Mouse (Mus musculus): ENCODE data around the gene Catsperz. TPM values are rescaled to one million over a fixed set of nuclear protein-coding genes. Genes with fewer than 3 reads are reported as not detected.
A peak's percentile ranks its signal among the peaks of the same experiment; 100 is the strongest.

The Catsperz gene
- total RNA-seq, 2 experiments from 2014 or later: not detected

DNA sequence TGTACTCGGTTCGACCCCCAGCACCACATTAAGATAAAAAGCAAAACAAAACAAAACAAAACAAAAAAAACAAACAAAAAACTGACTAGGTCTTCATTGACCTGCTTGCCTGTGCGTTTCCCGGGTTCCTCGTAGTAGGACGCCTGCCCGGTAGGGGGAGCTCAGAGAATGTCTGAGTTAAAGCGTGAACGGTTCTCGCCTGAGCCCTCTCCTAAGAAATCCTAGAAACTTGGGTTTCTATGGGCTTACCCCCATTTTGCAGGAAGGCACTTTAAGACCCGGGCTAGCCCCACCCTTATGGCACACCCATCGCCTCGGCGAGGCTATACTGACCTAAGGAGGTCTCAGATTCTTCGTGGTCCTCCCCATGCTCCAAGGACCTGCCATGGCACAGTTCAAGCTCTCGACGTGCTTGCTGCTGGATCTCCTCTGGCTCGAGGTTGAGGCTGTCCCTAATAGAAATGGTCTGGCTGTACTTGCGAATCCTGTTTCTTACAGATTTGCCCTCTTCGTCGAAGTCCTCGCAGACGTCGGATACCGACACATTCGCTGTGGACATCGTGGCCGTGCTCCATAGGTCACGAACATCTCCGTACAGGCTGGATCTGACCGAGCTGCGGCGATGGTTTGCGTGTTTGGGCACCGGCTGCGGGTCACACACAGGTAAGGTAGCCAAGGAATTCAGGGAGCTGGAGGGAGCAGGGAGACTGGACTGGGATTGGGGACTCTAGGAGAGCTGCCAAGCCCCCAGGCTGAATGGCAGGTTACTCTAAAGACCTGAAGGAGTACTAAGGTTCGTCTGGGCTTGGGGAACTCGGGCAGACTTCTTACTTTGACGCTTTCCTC is 496 bp downstream of the Catsperz start:
- DNase-seq: peak; percentile 87

DNA sequence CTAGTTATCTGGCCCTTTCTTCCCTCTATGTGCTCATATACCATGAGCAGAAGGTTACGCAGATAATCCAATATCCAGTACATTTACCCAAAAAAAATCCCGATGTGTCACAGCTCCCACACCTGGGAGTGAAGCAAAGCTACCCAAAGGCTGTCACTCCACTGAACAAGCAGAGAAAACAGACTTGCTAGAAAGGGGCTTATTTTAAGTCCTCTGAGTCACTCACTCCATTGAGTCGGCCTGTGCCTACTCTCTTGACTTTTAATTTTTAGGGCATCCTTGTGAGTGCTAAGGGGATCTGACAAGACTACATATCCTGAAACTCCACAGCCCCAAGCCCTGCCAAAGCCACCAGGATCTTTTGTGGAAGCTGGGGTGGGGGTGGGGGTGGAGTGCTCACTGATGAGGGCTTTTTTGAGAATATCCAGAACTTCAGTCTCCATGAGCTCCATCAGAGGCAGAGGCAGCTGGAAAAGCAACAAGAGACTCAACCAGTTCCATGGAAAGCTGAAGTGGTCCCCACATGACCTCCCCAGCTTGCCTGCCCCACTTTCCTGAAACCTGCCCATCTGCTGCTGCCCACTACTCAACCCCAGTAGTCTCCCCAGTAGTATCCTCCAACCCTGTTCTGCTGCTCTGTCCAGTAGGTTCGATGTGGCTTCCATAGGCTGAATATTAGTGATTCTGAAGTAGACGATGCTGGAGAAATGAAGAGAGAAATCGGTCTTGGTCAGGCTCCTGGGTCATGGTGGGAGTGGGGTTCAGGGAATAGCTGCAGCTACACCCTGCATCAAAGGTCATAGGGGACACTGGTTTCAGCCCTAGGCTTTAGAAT is 2.1 kb downstream of the Catsperz start:
- DNase-seq: no peak

DNA sequence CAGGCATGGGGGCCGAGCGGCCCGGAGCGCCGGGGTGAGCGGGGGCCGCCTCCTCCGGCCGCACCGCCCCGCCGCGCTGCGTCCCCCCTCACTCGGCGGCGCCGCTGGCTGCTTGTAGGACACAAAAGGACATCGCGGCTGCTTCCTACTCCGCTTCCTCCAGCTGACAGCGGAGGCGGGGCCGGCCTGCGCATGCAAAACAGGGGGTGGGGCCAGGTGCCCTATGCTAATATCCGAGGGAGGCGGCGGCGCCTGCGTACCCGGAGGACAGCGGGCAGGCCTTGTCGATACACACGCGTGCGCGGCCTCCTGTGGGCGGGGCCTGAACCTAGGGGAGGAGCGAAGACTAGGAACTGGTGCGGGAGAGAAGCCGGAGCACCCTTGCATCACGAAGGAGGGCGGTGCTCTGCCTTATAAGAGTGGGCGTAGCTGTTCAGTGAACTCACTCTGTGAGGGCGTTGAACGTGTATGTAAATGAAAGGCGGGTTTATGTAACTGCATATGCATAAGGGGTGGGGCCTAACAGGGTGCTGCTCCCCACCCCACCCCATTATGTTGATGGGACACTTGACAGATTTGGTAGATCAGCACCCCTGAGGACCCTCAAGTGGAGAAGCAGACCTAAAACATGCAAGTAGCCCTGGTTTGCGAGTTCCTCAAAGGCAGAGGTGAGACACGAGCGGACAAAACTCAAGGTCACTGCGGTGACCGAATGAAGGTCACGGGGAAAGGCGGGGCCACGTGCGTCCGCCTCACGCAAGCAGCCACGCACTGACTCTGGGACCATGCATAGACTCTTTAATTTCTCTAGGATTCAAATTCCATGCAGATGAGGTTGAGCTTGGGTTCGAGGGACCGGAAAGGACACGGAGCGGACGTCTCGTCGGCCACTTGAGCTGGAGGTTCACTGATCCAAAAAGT is 3.3 kb downstream of the Catsperz start, which contains the start of gene Esrra:
Gene Esrra (minus strand): TSS at position 167 of the 921 bp plus-strand sequence.
- DNase-seq: peak; percentile 100

DNA sequence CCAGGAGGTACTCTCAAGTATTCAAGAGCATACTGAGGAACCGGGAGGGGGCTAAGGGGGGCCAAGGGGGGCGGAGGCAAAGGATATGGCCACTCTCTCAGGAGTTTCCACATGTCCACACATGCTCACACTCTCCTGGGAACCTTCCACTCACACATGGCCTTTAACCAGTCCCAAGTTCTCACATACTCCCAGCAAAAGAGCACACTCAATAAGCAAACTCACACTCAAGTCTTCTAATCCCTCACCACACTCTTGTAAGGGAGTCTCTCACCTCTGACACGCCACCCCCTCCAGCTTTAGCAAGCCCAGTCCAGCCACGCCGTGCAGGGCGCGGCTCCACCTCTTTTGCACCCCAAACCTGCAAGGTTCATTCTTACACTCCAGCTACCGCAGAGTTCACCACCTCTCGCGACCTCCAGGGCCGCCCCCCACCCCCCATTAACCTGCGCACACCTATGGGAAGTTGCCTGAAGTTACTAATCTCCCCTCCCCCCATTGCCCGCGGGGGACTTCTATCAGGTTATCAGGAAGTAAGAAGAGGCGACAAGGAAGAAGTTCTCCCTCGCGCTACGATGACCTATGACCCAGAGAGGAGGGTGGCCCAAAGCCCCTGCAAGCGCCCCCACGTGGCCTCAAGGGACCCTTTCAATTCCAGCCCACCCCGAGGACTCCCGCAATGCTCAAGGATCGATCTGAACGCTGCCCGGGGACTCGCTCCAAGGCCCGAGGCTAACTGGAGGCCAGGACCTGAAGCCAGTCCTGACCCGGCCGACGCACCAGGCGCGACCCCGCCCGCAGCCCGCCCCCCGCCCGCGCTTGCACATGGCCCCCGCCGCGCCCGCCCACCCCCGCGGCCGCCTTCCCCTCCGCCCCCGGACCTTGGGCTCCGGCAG is 4.2 kb downstream of the Catsperz start:
- DNase-seq: peak; percentile 50

DNA sequence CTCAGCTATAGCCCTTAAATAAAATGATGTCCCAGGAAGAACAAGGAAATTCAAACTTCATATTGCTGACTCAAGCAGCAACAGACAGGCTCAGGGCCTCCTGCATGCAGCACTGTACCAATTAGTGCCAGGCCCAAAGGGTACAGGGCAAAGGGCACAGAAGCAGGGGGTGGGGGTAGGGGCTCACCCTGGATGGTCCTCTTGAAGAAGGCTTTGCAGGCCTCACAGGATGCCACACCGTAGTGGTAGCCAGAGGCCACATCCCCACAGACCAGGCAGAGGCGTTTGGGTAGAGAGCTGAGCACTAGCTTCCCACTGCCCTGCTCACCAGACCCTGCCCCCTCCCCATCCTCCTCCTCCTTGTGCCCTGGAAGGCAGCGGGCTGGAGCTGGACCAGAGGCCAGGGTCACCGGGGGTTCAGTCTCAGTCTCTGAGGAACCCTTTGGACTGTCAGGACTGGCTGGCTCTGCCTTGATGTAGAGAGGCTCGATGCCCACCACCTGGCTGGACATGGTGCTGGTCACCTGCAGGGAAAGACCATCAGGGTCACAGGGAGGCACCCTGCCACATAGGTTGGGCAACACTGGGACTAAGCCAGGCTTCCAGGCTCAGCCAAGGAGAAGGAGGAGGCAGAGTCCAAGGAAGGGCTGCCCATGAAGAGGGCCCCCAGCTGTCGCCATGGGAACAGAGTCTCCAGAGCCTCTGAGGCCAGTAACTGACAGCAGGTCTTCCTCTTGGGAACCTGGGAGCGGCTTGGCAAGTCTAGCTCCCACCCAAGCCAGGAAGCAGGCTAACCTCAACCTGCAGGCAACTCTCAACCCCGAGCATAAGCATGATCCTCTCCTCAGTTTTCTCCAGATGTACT is 5.1 kb downstream of the Catsperz start:
- no peak for DNase-seq

DNA sequence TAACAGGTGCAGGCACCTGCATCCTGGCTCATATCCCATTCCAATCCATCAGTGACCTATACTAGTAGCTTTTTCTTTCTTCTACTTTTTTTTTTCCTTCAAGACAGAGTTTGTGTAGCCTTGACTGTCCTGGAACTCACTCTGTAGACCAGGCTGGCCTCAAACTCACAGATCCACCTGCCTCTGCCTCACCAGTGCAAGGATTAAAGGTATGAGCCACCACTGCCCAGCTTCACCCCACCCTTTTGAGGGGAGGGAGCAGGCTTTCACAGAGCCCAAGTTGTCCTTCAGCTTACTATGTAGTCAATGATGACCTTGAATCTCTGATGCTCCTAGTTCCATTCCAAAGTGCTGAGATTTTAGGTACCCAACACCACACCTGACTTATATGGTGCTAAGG is 5.7 kb downstream of the Catsperz start:
- DNase-seq: no peak

DNA sequence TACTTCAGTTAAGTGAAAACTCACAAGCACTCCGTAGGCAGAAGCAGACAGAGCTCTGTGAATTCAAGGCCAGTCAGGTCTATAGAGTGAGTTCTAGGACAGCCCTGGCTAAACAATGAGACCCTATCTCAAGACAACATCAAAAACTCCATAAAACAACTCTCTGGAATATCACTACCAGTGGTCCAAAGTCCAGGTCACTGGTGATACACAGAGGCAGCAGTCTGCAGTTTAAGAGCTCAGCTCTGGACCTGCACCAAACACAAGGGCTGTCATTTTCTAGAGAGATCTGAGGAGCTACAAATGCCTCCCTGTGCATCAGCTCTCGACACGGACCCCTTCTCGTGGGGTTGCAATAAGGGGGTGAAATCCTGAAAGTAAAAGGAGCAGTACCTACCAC is 6.9 kb downstream of the Catsperz start:
- DNase-seq: no peak

DNA sequence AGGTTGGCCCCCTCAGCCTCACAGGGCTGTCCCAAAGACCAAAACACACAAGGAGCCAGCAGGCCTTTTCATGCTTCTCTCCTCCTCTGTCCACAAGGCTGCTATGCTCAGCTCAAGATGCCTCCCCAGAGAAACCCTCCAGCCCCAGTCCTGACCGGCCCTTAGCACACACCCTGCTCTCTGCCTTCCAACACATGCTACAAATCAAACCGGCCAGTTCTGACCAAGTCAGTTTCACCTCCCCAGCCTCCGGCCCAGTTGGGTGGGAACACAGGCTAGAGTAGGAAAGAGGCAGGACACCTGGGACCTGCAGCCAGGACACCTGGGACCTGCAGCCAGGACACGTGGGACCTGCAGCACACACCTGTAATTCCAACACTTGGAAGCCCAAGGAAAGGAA is 8.7 kb downstream of the Catsperz start:
- DNase-seq: no peak

DNA sequence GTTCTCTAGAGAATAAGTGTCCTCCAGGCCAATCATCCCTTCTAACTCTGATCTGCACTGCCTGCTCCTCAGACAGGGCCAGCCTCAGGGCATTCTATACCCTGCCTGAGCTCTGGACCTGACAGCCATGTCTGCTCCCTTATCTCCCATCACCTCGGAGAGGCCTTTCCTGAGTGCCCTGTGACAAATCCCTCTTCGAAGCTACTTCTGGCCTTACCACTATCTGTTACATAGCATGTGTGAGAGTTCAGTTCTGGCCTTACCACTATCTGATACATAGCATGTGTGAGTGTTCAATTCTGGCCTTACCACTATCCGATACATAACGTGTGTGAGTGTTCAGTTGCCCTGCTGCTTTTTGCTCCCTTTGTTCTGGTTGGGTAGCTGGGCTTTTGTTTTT is 9.9 kb downstream of the Catsperz start:
- DNase-seq: no peak

DNA sequence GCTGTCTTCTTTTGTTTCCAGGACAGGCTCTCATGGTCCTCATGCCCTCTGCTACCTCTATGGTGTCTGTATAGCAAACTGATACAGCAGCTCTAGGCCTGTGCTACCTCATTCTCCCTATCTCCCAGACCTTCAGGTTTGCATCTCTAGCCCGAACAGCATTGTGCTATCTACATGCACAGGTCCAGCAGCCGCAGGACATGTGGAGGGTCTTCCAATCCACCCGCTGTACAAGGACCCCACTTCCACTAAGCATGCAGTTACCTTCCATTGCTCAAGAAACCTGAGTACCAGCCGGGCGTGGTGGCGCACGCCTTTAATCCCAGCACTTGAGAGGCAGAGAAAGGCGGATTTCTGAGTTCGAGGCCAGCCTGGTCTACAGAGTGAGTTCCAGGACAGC is 10.6 kb downstream of the Catsperz start:
- DNase-seq: no peak

DNA sequence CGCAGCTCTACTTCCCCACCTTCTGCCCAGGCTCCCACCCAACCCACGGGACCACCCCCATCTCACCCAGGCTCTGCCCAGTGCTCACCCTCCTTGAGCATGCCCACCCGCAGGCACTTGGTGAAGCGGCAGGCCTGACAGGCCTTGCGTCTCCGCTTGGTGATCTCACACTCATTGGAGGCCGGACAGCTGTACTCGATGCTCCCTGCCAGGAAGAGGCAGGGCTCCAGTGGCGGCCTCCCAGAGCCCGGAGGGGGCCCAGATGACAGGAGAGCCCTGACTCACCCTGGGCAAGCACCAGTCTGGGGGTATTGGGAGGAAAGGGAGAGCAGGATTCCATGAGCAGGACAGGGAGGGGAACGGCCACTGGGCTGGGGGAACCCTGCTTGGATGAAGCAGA is 11.2 kb downstream of the Catsperz start:
- DNase-seq: peak; percentile 43

DNA sequence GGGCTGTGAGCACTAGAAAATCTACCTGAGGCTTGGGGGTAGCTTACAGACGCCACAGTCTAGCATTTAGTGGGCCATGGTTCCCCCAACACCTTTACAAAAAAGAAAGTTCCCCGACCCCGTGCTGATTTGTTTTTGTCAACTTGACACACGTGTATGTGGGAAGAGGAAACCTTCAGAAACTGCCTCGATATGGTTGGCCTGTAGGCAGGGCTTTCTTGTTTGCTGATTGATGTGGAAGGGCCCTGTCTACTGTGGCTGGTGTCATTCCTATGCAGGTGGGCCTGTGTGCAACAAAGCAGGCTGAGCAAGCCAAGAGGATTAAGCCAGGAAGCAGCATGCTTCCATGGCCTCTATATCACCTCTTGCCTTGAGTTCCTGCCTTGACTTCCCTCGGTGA is 12.1 kb downstream of the Catsperz start:
- DNase-seq: no peak

DNA sequence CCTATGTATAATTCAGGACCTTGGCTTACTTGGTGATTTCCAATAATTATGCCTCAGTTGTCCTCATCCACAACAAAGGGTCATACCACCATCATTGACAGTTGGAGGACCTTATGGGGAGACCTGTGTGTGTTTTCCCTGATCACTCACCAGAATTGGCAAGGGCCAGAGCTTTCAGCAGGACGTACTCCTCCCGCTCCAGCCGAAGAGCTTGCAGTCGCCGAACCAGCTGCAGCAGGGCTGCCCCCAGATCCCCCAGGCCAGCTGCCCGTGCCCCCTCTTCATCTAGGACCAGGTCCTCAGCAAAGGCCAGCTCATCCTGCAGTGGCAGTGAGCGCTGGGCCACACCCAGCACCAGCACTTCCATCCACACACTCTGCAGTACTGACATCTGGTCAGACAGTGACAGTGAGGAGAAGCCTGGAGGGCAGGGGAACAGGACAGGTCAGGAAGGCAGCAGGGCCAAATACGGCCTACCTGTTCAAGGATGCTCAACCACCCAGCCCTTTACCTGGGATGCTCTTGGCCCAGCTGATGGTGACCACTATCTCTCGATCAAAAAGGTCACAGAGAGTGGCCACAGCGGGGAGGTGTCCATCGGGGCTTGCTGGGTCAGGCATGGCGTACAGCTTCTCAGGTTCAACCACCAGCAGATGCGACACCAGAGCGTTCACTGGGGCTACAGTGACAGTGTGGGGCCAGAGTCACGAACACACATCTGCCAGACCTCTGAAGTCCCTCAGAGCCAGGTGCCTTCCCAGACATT is 12.8 kb downstream of the Catsperz start:
- DNase-seq: no peak

DNA sequence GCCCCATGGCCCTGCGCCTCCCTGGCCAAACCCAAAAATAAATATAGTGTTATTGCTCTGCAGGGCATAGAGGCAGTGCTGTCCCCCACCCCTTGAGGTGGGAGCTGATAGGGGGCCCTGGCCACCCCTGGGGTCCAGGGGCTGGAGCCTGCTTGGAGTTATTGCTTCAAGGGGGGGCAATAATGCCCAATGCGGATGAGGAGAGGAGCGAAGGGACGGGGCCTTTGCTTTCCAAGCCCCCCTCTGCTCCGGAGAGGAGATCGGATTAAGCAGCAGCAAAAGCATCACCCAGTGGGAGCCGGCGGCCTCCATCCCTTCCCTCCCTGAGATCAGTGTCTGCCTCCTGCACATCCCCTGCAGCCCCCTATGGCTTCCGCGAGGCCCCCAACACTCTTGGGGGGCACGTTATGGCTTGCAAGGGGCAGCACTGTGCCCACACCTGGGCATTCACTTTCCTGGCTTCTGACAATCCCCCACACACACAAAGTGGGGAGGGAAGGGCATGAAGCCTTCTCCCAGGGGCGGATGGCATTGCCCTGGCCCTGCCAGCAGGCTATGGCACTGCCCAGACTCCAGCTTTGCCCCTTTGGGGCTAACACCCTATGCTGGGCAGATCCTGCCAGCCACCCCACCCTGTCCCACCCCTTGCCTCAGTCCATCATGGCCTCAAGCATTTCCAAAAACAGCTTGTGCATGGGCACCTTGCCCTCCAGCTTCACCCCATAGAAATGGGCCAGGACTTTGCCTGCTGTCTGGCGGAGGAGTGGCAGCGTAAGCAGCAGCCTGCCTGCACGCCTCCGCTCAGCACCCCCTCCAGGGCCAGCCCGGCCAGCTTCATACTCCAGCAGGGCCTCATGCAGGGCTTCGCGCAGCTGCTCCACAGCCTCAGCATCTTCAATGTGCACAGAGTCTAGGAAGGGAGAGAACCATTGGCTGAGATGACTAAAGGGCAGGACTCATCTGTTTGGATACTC is 13.8 kb downstream of the Catsperz start:
- peak; percentile 5 for DNase-seq

DNA sequence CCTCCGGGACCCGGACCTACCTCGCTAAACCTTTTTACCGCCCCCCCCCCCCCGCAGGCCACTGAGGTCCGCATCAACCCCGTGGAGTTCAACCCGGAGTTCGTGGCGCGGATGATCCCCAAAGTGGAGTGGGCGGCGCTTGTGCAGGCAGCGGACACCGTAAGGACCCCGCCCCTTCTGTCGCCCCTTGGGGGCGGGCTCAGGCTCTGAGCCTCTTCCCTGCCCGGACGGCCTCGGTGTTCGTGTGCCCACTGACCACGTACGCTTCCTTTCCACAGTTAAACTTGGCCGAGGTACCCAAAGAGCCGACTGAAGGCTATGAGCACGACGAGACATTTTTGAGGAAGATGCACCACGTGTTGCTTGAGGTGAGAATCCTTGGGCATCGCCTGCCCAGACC is 14.9 kb downstream of the Catsperz start:
- peak; percentile 45 for DNase-seq

DNA sequence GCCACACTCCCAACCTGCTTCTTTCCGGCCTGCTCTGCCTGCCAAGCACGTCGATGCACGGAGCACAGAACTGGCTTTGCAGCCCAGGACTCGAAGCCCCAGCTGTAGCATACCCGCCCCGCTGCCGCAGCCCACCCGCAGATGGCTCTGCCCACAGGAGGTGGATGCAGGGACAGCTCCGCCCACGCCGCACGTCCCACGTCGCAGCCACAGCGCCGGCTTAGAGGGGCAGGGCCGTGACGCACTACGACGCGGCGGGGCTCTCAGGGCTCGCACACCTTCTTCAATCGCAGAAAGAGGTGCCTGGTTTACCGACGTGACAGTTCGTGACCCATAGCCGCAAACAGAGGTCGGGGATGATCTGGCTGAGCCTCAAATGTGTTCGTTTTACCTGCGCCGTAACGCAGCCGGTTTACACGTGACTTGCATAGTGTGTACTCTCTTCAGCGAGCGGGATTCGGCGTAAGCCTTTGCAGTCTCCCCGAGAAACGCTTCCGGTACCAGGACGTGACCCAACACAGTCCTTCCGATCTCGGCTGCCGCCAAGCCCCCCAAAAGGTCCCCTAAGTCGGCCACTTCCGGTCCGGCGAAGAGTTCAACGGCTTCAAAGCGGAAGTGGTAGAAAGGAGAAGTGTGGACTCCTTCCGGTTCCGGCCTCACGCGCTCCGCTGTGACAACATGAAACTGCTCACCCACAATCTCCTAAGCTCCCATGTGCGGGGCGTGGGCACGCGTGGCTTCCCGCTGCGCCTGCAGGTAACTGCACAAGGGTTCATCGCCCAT is 15.5 kb downstream of the Catsperz start, which contains the start of the genes Trmt112 and Prdx5:
Gene Trmt112 (plus strand): TSS at position 192 of the 783 bp plus-strand sequence.
Gene Prdx5 (minus strand): TSS at position 600 of the 783 bp plus-strand sequence.
- DNase-seq: peak; percentile 83

DNA sequence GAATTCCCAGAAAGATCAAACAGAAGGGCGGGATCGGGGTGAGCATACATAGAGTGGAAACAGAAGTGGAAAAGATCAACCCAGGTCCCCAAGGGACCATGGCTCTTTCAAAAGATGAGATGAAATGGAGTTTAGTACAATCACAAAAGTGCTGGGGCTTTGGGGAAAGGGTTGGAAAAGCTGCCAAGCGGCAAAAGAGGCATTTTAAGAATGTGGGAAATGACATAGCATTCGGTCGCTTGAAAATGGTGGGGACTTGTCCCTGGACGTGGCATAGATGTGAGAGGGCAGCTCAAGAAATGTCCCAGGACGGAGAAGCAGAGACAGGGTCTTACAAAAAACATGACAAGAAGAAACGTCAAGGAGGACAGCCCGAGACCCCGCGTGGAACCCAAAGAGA is 16.2 kb downstream of the Catsperz start:
- DNase-seq: no peak
